Mouse (Mus musculus): ENCODE measurements around the gene Hoxa11. TPM values are rescaled to one million over a fixed set of nuclear protein-coding genes. Genes with fewer than 3 reads are reported as not detected.
A peak's percentile ranks its signal among the peaks of the same experiment; 100 is the strongest.

Gene Hoxa11
- not detected in 2 replicates for polyA plus RNA-seq (2015; fragmentation: Nextera tagmentation; extraction: Ambion mirVana)

DNA sequence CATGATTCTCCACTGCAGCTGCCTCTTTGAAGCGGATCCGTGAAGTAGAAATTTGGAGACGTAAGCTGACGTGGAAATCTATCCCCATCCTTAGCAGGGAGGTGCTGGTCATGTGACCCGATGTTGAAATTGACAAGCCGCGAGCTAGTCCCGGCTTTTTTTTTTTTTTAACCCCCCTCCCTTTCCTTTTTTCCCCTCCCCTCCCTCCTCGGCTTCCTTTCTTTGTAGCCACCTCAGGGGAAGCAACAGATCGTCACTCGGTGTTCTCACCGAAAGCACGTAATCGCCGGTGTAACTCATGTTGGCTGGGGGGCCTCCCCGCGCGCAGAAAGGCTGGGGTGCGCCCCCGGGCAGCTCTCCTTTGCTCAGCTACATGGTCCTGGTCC is at the start of gene Hoxa11:
Gene Hoxa11 (minus strand): TSS at position 54 of the 386 bp plus-strand sequence.
- no peak within 1 kb of the TSS for H3K9ac ChIP-seq (ENCODE audit: low read length)
- no peak within 1 kb of the TSS for H3K4me2 ChIP-seq (replicated peaks; ENCODE audit: low read depth)
- H3K36me3 ChIP-seq (ENCODE audit: control insufficient read depth, insufficient read depth, low read length): no peaks in the 10 kb centered on the region
- TF ChIP-seq EP300 (optimal IDR thresholded peaks at IDR 0.05) (no peak), CTCF (IDR thresholded peaks at IDR 0.05; ENCODE audit: low read depth) (no peak)
- 2% methylated on average over 20 of the region's 20 CpGs for WGBS
- DNase-seq (ENCODE audit: low spot score): no peak
- H3K27me3 ChIP-seq (ENCODE audit: control insufficient read depth, insufficient read depth, low read length): peaks cover 48% of the 10 kb centered on the region
- no peak within 1 kb of the TSS for H3K27ac ChIP-seq (replicated peaks)
- no peaks in the 10 kb centered on the region for H3K9me3 ChIP-seq (ENCODE audit: control insufficient read depth, low read length)
- no peaks in the 10 kb centered on the region for H3K4me1 ChIP-seq (replicated peaks; ENCODE audit: control insufficient read depth, insufficient read depth)
- no peak within 1 kb of the TSS; the same call in 1 of the 2 replicates for H3K4me3 ChIP-seq (ENCODE audit: low read depth, low read length)
- no peak for ATAC-seq (ENCODE audit: low FRiP score, low TSS enrichment)

DNA sequence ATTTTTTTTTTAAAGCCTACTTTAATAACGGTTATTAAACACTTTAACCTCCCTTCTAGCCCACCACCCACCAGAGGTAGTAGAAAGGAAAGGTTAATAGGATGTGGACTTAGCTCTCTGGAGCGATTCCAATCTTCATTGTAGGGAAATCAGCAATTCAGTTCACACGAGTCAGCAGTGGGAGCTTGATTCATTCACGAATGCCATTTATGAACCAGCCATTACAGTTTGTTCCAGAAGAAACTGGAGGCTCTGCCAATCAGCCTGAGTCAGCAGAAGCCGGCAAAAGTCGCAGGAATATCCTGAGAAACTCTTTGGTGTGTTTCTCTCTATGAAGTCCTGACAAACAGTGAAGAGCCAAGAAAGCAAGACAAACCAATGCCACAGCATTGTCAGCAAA is 49.0 kb upstream of the Hoxa11 start:
- H3K4me3 ChIP-seq (ENCODE audit: low read depth, low read length): no peak overlapping the region
- ATAC-seq (ENCODE audit: low FRiP score, low TSS enrichment): no peak
- H3K9ac ChIP-seq (ENCODE audit: low read length): no peak overlapping the region
- H3K36me3 ChIP-seq (ENCODE audit: control insufficient read depth, insufficient read depth, low read length): no peaks in the 10 kb centered on the region
- peaks cover 9% of the 10 kb centered on the region; the same call in 1 of the 2 replicates for H3K27me3 ChIP-seq (ENCODE audit: control insufficient read depth, insufficient read depth, low read length)
- TF ChIP-seq EP300 (optimal IDR thresholded peaks at IDR 0.05): no peak
- TF ChIP-seq CTCF (IDR thresholded peaks at IDR 0.05; ENCODE audit: low read depth): no peak
- WGBS: 64% methylated on average over 6 of the region's 6 CpGs
- no peaks in the 10 kb centered on the region for H3K9me3 ChIP-seq (ENCODE audit: control insufficient read depth, low read length)
- no peak for DNase-seq (ENCODE audit: low spot score)
- no peak overlapping the region for H3K4me2 ChIP-seq (replicated peaks; ENCODE audit: low read depth)
- H3K27ac ChIP-seq (replicated peaks): no peak overlapping the region
- H3K4me1 ChIP-seq (replicated peaks; ENCODE audit: control insufficient read depth, insufficient read depth): no peaks in the 10 kb centered on the region; the same call in 1 of the 2 replicates

DNA sequence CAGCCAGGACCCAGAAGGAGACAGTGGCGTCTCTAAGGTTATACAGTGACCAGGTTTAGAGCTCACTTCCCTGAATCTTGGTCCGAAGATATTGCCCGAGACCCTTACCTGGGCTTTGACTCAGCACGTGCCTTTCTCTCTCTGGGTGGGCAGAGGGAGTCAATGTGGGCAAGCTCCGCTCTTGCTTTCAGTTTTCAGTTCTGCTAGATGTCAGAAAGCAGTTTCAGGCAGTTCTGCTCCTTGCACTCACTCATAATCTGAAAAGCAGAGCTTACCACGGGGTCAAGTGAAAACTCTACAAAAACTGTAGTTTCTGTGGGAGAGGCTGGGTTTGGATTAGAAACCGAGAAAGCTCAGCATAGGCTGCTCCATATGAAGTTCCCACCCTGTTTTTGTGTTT is 46.7 kb upstream of the Hoxa11 start:
- DNase-seq (ENCODE audit: low spot score): no peak
- no peak for ATAC-seq (ENCODE audit: low FRiP score, low TSS enrichment)
- Histone ChIP-seq H3K27me3 (ENCODE audit: control insufficient read depth, insufficient read depth, low read length) (peaks cover 14% of the 10 kb centered on the region; the same call in 1 of the 2 replicates), H3K4me1 (replicated peaks; ENCODE audit: control insufficient read depth, insufficient read depth) (no peaks in the 10 kb centered on the region; the same call in 1 of the 2 replicates), H3K4me2 (replicated peaks; ENCODE audit: low read depth) (no peak overlapping the region), H3K36me3 (ENCODE audit: control insufficient read depth, insufficient read depth, low read length) (no peaks in the 10 kb centered on the region), H3K9ac (ENCODE audit: low read length) (no peak overlapping the region), H3K4me3 (ENCODE audit: low read depth, low read length) (no peak overlapping the region), H3K27ac (replicated peaks) (no peak overlapping the region), H3K9me3 (ENCODE audit: control insufficient read depth, low read length) (no peaks in the 10 kb centered on the region)
- WGBS: 68% methylated on average over 7 of the region's 7 CpGs
- TF ChIP-seq EP300 (optimal IDR thresholded peaks at IDR 0.05): no peak
- TF ChIP-seq CTCF (IDR thresholded peaks at IDR 0.05; ENCODE audit: low read depth): no peak

GRCm38 (mm10) chr6:52291021-52291860 is 45.6 kb upstream of the Hoxa11 start:
- ATAC-seq (ENCODE audit: low FRiP score, low TSS enrichment) (no peak), DNase-seq (ENCODE audit: low spot score) (peak; percentile 32)
- WGBS: 3% methylated on average over 45 of the region's 45 CpGs
- no peaks in the 10 kb centered on the region; the same call in 1 of the 2 replicates for H3K4me1 ChIP-seq (replicated peaks; ENCODE audit: control insufficient read depth, insufficient read depth)
- H3K4me3 ChIP-seq (ENCODE audit: low read depth, low read length): peak overlapping the region; percentile 29
- H3K36me3 ChIP-seq (ENCODE audit: control insufficient read depth, insufficient read depth, low read length): no peaks in the 10 kb centered on the region
- H3K9ac ChIP-seq (ENCODE audit: low read length): no peak overlapping the region
- H3K27me3 ChIP-seq (ENCODE audit: control insufficient read depth, insufficient read depth, low read length): peaks cover 14% of the 10 kb centered on the region; the same call in 1 of the 2 replicates
- TF ChIP-seq CTCF (IDR thresholded peaks at IDR 0.05; ENCODE audit: low read depth): 0 out of 2 replicates have a peak, but pooled peaks have one; percentile 10
- no peak for TF ChIP-seq EP300 (optimal IDR thresholded peaks at IDR 0.05)
- no peaks in the 10 kb centered on the region for H3K9me3 ChIP-seq (ENCODE audit: control insufficient read depth, low read length)
- peak overlapping the region; percentile 39 for H3K4me2 ChIP-seq (replicated peaks; ENCODE audit: low read depth)
- no peak overlapping the region for H3K27ac ChIP-seq (replicated peaks)

DNA sequence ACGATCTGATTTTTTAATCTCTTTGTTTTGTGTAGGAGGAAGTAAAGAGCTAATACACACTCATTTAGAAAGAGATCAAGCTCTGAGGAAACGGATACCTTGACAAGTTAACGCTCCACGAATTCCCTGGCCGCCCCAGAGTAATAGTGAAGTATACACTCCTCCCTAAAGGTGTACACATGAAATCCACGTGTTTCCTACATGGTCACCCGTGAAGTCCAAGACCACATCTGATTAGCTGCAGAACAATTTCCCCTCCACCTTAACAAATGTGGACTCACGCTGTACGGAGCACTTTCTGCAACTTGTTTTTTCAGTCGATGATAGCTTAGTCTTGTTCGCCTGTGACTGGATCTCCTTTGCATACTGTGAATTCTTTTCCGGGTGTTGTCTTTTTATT is 44.6 kb upstream of the Hoxa11 start:
- H3K4me2 ChIP-seq (replicated peaks; ENCODE audit: low read depth): no peak overlapping the region
- no peaks in the 10 kb centered on the region for H3K9me3 ChIP-seq (ENCODE audit: control insufficient read depth, low read length)
- H3K9ac ChIP-seq (ENCODE audit: low read length): no peak overlapping the region
- DNase-seq (ENCODE audit: low spot score) (no peak), ATAC-seq (ENCODE audit: low FRiP score, low TSS enrichment) (no peak)
- H3K27me3 ChIP-seq (ENCODE audit: control insufficient read depth, insufficient read depth, low read length): peaks cover 14% of the 10 kb centered on the region; the same call in 1 of the 2 replicates
- H3K4me3 ChIP-seq (ENCODE audit: low read depth, low read length): no peak overlapping the region
- no peaks in the 10 kb centered on the region; the same call in 1 of the 2 replicates for H3K4me1 ChIP-seq (replicated peaks; ENCODE audit: control insufficient read depth, insufficient read depth)
- H3K27ac ChIP-seq (replicated peaks): no peak overlapping the region
- no peaks in the 10 kb centered on the region for H3K36me3 ChIP-seq (ENCODE audit: control insufficient read depth, insufficient read depth, low read length)
- no peak for TF ChIP-seq CTCF (IDR thresholded peaks at IDR 0.05; ENCODE audit: low read depth)
- no peak for TF ChIP-seq EP300 (optimal IDR thresholded peaks at IDR 0.05)
- 18% methylated on average over 12 of the region's 12 CpGs for WGBS

GRCm38 (mm10) chr6:52283896-52284295 is 38.3 kb upstream of the Hoxa11 start:
- H3K4me1 ChIP-seq (replicated peaks; ENCODE audit: control insufficient read depth, insufficient read depth): no peaks in the 10 kb centered on the region
- no peaks in the 10 kb centered on the region for H3K36me3 ChIP-seq (ENCODE audit: control insufficient read depth, insufficient read depth, low read length)
- H3K27me3 ChIP-seq (ENCODE audit: control insufficient read depth, insufficient read depth, low read length): no peaks in the 10 kb centered on the region
- no peaks in the 10 kb centered on the region for H3K9me3 ChIP-seq (ENCODE audit: control insufficient read depth, low read length)
- H3K4me2 ChIP-seq (replicated peaks; ENCODE audit: low read depth): no peak overlapping the region
- TF ChIP-seq CTCF (IDR thresholded peaks at IDR 0.05; ENCODE audit: low read depth): no peak
- no peak for TF ChIP-seq EP300 (optimal IDR thresholded peaks at IDR 0.05)
- DNase-seq (ENCODE audit: low spot score) (no peak), ATAC-seq (ENCODE audit: low FRiP score, low TSS enrichment) (no peak)
- WGBS: 76% methylated on average over 5 of the region's 5 CpGs
- H3K9ac ChIP-seq (ENCODE audit: low read length): no peak overlapping the region
- H3K27ac ChIP-seq (replicated peaks): no peak overlapping the region
- no peak overlapping the region for H3K4me3 ChIP-seq (ENCODE audit: low read depth, low read length)
